ENCODE assay signal across 14 mouse cellular contexts in the genomic region with DNA sequence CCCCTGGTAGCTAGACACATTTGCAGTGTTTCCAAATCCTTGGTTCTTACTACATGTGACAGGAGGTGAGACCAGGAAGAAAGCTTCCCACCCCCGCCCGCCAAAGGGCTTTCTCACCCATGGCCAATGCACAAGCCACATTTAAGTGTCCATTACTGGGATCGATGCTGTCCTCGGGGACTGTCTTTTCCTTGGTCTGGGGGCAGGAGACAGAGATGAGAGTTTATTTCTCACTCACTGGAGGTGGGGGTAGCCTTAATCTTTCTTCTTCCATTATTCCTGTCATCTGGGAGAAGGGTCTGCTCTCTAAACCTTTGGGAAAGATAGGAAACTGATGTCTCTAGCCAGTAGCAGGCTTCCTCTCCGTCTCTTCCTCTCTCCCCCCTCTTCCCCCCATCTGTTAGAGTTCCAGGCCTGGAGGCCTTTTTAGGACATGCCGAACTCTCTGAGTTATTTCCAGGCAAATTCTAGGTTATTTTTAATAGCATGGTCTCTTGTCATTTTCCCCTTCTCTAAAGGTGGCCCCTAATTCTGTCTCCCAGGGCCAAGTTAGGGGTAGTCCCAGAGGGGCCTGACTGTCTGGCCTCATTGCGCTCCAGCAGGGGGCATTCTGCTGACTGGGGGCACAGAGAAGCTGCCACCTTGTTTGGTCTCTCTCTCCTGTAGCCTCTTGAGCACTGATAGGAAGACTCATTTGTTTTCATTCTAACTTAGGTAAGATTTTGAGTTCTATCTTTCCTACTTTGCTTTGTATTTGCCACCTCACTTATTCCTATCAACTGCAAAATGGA. TPM values are rescaled to one million over a fixed set of nuclear protein-coding genes. Genes with fewer than 3 reads are reported as not detected.
DNase-seq lines count a peak whose midpoint lies in the region; ATAC-seq and TF ChIP-seq lines count a peak whose summit lies in the region.
"Had no signal": no experiment of that assay in that cellular context is flagged by ENCODE, and none has a peak within 500 bp of the region (broad histone marks: within the 10 kb centered on the region; RNA-seq: fewer than 3 reads in every experiment).

No protein-coding gene starts in this region.

- 13% methylated on average over 7 of the region's 7 CpGs for WGBS in cerebellum, adult 2 months
- 65% methylated on average over 7 of the region's 7 CpGs for WGBS in hindbrain, embryonic 15.5 days
- 64% methylated on average over 7 of the region's 7 CpGs for WGBS in hindbrain, embryonic 11.5 days
- 55% methylated on average over 7 of the region's 7 CpGs for WGBS in hindbrain, postnatal 0 days

- peak overlapping the region; percentile 87 for H3K27ac ChIP-seq in cerebellum, adult 2 months (ENCODE audit: insufficient read depth, low read length)
- H3K27ac ChIP-seq in hindbrain, embryonic 15.5 days (replicated peaks) = no peak overlapping the region
- no peak overlapping the region for H3K27ac ChIP-seq in hindbrain, embryonic 11.5 days (ENCODE audit: low read depth, low read length)
- no peak overlapping the region; the same call in 1 of the 2 replicates for H3K27ac ChIP-seq in hindbrain, postnatal 0 days
- H3K27ac ChIP-seq: forebrain, embryonic 10.5 days; liver, embryonic 12.5 days had no signal

- H3K4me2 ChIP-seq in hindbrain, embryonic 15.5 days = peak overlapping the region; percentile 92
- no peak overlapping the region for H3K4me2 ChIP-seq in hindbrain, embryonic 11.5 days (replicated peaks; ENCODE audit: low read depth, low read length)
- peak overlapping the region; percentile 90 for H3K4me2 ChIP-seq in hindbrain, postnatal 0 days (ENCODE audit: low read depth, low read length)
- H3K4me2 ChIP-seq: liver, embryonic 12.5 days had no signal

- H3ac ChIP-seq in C2C12 (ENCODE audit: control insufficient read depth, insufficient read length, low read depth) = peak overlapping the region; percentile 77

- TF ChIP-seq CTCF in cerebellum, adult 2 months (IDR thresholded peaks at IDR 0.05; ENCODE audit: borderline replicate concordance, insufficient read depth, low read depth, low read length) = no peak
- peak; percentile 68 for TF ChIP-seq CTCF in C2C12 (IDR thresholded peaks at IDR 0.05; ENCODE audit: control insufficient read depth, insufficient read depth, insufficient read length)
- TF ChIP-seq CTCF in hindbrain, postnatal 0 days (IDR thresholded peaks at IDR 0.05; ENCODE audit: low read depth) = peak; percentile 27

- H3K9ac ChIP-seq in hindbrain, embryonic 15.5 days = no peak overlapping the region
- no peak overlapping the region for H3K9ac ChIP-seq in hindbrain, embryonic 11.5 days (ENCODE audit: low read depth, low read length)
- H3K9ac ChIP-seq in hindbrain, postnatal 0 days (replicated peaks; ENCODE audit: low read length) = peak overlapping the region; percentile 15
- H3K9ac ChIP-seq: liver, embryonic 12.5 days had no signal

- H3K27me3 ChIP-seq in cerebellum, adult 2 months (ENCODE audit: control insufficient read depth, insufficient read depth, low read length) = no peaks in the 10 kb centered on the region
- H3K27me3 ChIP-seq in hindbrain, embryonic 15.5 days = peaks cover 50% of the 10 kb centered on the region
- H3K27me3 ChIP-seq in hindbrain, embryonic 11.5 days (ENCODE audit: control insufficient read depth, insufficient read depth, low read length) = peaks cover 28% of the 10 kb centered on the region; the same call in 1 of the 2 replicates
- H3K27me3 ChIP-seq in C2C12 (ENCODE audit: control insufficient read depth, insufficient read depth, insufficient read length) = no peaks in the 10 kb centered on the region
- no peaks in the 10 kb centered on the region for H3K27me3 ChIP-seq in hindbrain, postnatal 0 days (ENCODE audit: insufficient read depth, low read length)

- no peak for TF ChIP-seq POLR2A in cerebellum, adult 2 months (IDR thresholded peaks at IDR 0.05; ENCODE audit: borderline replicate concordance, insufficient read depth, low read length)

- peaks cover 64% of the 10 kb centered on the region for H3K79me2 ChIP-seq in C2C12 (ENCODE audit: control insufficient read depth, insufficient read depth)

- no peaks in the 10 kb centered on the region for H3K36me3 ChIP-seq in hindbrain, embryonic 15.5 days
- no peaks in the 10 kb centered on the region for H3K36me3 ChIP-seq in hindbrain, embryonic 11.5 days (ENCODE audit: control insufficient read depth, insufficient read depth, low read length)
- H3K36me3 ChIP-seq in C2C12 (ENCODE audit: control insufficient read depth, insufficient read depth) = peaks cover 5% of the 10 kb centered on the region
- no peaks in the 10 kb centered on the region for H3K36me3 ChIP-seq in hindbrain, postnatal 0 days (ENCODE audit: insufficient read depth, low read length)
- H3K36me3 ChIP-seq: forebrain, embryonic 10.5 days; liver, embryonic 12.5 days had no signal

- peak in 1 of 2 experiments; percentile 42 for DNase-seq in cerebellum, adult 2 months
- no peak for DNase-seq in cerebellum, adult 8-10 months
- no peak for DNase-seq in hindbrain, embryonic 11.5 days (ENCODE audit: low spot score)
- no peak for DNase-seq in hindbrain, postnatal 0 days (ENCODE audit: low spot score)
- DNase-seq in layer of hippocampus, adult 18-20 months (ENCODE audit: low spot score in 2 of 2) = no peak
- DNase-seq: kidney, adult 9 months; right cerebral cortex, postnatal 4 days had no signal

- peak overlapping the region; percentile 78 for H3K4me3 ChIP-seq in cerebellum, adult 2 months (replicated peaks; ENCODE audit: insufficient read depth, low read depth, low read length)
- peak overlapping the region; percentile 52; the same call in 1 of the 2 replicates for H3K4me3 ChIP-seq in hindbrain, embryonic 15.5 days
- H3K4me3 ChIP-seq in hindbrain, embryonic 11.5 days (ENCODE audit: low read depth, low read length) = no peak overlapping the region
- H3K4me3 ChIP-seq in C2C12 (ENCODE audit: insufficient read depth, poor library complexity, severe bottlenecking) = peak overlapping the region; percentile 54
- peak overlapping the region; percentile 54 for H3K4me3 ChIP-seq in hindbrain, postnatal 0 days (ENCODE audit: low read length)
- H3K4me3 ChIP-seq: liver, embryonic 12.5 days had no signal

- no peak for ATAC-seq in hindbrain, embryonic 15.5 days (ENCODE audit: low FRiP score, low read depth)
- ATAC-seq in hindbrain, embryonic 11.5 days (ENCODE audit: low FRiP score) = no peak
- no peak for ATAC-seq in hindbrain, postnatal 0 days
- no peak for ATAC-seq in frontal cortex, adult (ENCODE audit: low TSS enrichment)
- ATAC-seq: liver, embryonic 12.5 days had no signal

- peaks cover 35% of the 10 kb centered on the region for H3K79me3 ChIP-seq in C2C12 (ENCODE audit: low read depth)

- H3K9me3 ChIP-seq in hindbrain, embryonic 15.5 days = no peaks in the 10 kb centered on the region
- no peaks in the 10 kb centered on the region for H3K9me3 ChIP-seq in hindbrain, embryonic 11.5 days (ENCODE audit: control insufficient read depth, low read length)
- no peaks in the 10 kb centered on the region for H3K9me3 ChIP-seq in hindbrain, postnatal 0 days (ENCODE audit: low read length)
- H3K9me3 ChIP-seq: forebrain, embryonic 10.5 days; liver, embryonic 12.5 days had no signal

- peaks cover 21% of the 10 kb centered on the region for H3K4me1 ChIP-seq in cerebellum, adult 2 months (ENCODE audit: control insufficient read depth, insufficient read depth, low read length)
- peaks cover 17% of the 10 kb centered on the region; the same call in 1 of the 2 replicates for H3K4me1 ChIP-seq in hindbrain, embryonic 15.5 days (replicated peaks)
- no peaks in the 10 kb centered on the region for H3K4me1 ChIP-seq in hindbrain, embryonic 11.5 days (replicated peaks; ENCODE audit: control insufficient read depth, insufficient read depth, low read length)
- H3K4me1 ChIP-seq in hindbrain, postnatal 0 days (ENCODE audit: insufficient read depth, low read length) = peaks cover 18% of the 10 kb centered on the region

RNA-seq across cellular contexts. Expression of gene Itga7, which starts 1.6 kb away (rescaled TPM):
- 96.2 and 106 TPM in 2 replicates for polyA plus RNA-seq in cerebellum, adult 2 months (2012; rRNA removed)
- 8.9 TPM in 2 replicates for polyA plus RNA-seq in hindbrain, embryonic 15.5 days (2015; fragmentation: Nextera tagmentation; extraction: Ambion mirVana)
- polyA plus RNA-seq in hindbrain, embryonic 11.5 days (2014; fragmentation: Nextera tagmentation; extraction: Ambion mirVana) = 1.7 and 3.0 TPM in 2 replicates
- 100 TPM for polyA plus RNA-seq in C2C12 (2012; fragmentation: generic; extraction: Trizol)
- total RNA-seq in hindbrain, postnatal 0 days (2014; rRNA removed) = 29.0 and 30.6 TPM in 2 replicates
- 15.1 and 16.9 TPM in 2 replicates for polyA plus RNA-seq in hindbrain, postnatal 0 days (2015; fragmentation: Nextera tagmentation; extraction: Ambion mirVana)
- total RNA-seq in layer of hippocampus, adult 18-20 months (2021) = 10 to 100 TPM; 29.7 to 30.0 TPM

RNA-seq across cellular contexts. Expression of gene Bloc1s1, which starts 11.4 kb away (rescaled TPM):
- 350 and 357 TPM in 2 replicates for polyA plus RNA-seq in cerebellum, adult 2 months (2012; rRNA removed)
- 266 and 268 TPM in 2 replicates for polyA plus RNA-seq in hindbrain, embryonic 15.5 days (2015; fragmentation: Nextera tagmentation; extraction: Ambion mirVana)
- 260 and 269 TPM in 2 replicates for polyA plus RNA-seq in hindbrain, embryonic 11.5 days (2014; fragmentation: Nextera tagmentation; extraction: Ambion mirVana)
- polyA plus RNA-seq in C2C12 (2012; fragmentation: generic; extraction: Trizol) = 204 TPM
- 70.9 and 97.6 TPM in 2 replicates for total RNA-seq in hindbrain, postnatal 0 days (2014; rRNA removed)
- 292 and 298 TPM in 2 replicates for polyA plus RNA-seq in hindbrain, postnatal 0 days (2015; fragmentation: Nextera tagmentation; extraction: Ambion mirVana)
- total RNA-seq in layer of hippocampus, adult 18-20 months (2021) = 10 to 100 TPM; 94.9 to 98.7 TPM

RNA-seq across cellular contexts. Expression of gene Rdh5, which starts 12.5 kb away (rescaled TPM):
- 37.0 and 45.7 TPM in 2 replicates for polyA plus RNA-seq in cerebellum, adult 2 months (2012; rRNA removed)
- polyA plus RNA-seq in hindbrain, embryonic 15.5 days (2015; fragmentation: Nextera tagmentation; extraction: Ambion mirVana) = 20.9 and 22.1 TPM in 2 replicates
- polyA plus RNA-seq in hindbrain, embryonic 11.5 days (2014; fragmentation: Nextera tagmentation; extraction: Ambion mirVana) = 11.6 and 12.1 TPM in 2 replicates
- polyA plus RNA-seq in C2C12 (2012; fragmentation: generic; extraction: Trizol) = 12.6 TPM
- total RNA-seq in hindbrain, postnatal 0 days (2014; rRNA removed) = 22.6 and 24.8 TPM in 2 replicates
- polyA plus RNA-seq in hindbrain, postnatal 0 days (2015; fragmentation: Nextera tagmentation; extraction: Ambion mirVana) = 21.0 and 29.2 TPM in 2 replicates
- total RNA-seq in layer of hippocampus, adult 18-20 months (2021) = 1 to 10 TPM; 7.1 to 8.1 TPM

RNA-seq across cellular contexts. Expression of gene Mettl7b, which starts 25.6 kb away (rescaled TPM):
- polyA plus RNA-seq in cerebellum, adult 2 months (2012; rRNA removed) = not detected in 2 replicates
- polyA plus RNA-seq in hindbrain, embryonic 15.5 days (2015; fragmentation: Nextera tagmentation; extraction: Ambion mirVana) = not detected in 2 replicates
- not detected in 2 replicates for polyA plus RNA-seq in hindbrain, embryonic 11.5 days (2014; fragmentation: Nextera tagmentation; extraction: Ambion mirVana)
- polyA plus RNA-seq in C2C12 (2012; fragmentation: generic; extraction: Trizol) = not detected
- total RNA-seq in hindbrain, postnatal 0 days (2014; rRNA removed) = not detected in 2 replicates
- not detected in 2 replicates for polyA plus RNA-seq in hindbrain, postnatal 0 days (2015; fragmentation: Nextera tagmentation; extraction: Ambion mirVana)
- not detected for total RNA-seq in layer of hippocampus, adult 18-20 months (2021)
- total RNA-seq: layer of hippocampus, postnatal 25 days; megakaryocyte progenitor cell, adult 5-6 weeks had no signal
- polyA plus RNA-seq: forebrain, embryonic 10.5 days; liver, embryonic 12.5 days had no signal

RNA-seq across cellular contexts. Expression of gene Cd63, which starts 34.4 kb away (rescaled TPM):
- 108 and 110 TPM in 2 replicates for polyA plus RNA-seq in cerebellum, adult 2 months (2012; rRNA removed)
- polyA plus RNA-seq in hindbrain, embryonic 15.5 days (2015; fragmentation: Nextera tagmentation; extraction: Ambion mirVana) = 262 and 274 TPM in 2 replicates
- 215 and 216 TPM in 2 replicates for polyA plus RNA-seq in hindbrain, embryonic 11.5 days (2014; fragmentation: Nextera tagmentation; extraction: Ambion mirVana)
- polyA plus RNA-seq in C2C12 (2012; fragmentation: generic; extraction: Trizol) = 2,043 TPM
- 35.2 and 40.9 TPM in 2 replicates for total RNA-seq in hindbrain, postnatal 0 days (2014; rRNA removed)
- 417 and 436 TPM in 2 replicates for polyA plus RNA-seq in hindbrain, postnatal 0 days (2015; fragmentation: Nextera tagmentation; extraction: Ambion mirVana)
- total RNA-seq in layer of hippocampus, adult 18-20 months (2021) = 10 to 100 TPM; 74.2 to 79.4 TPM
